Mouse (Mus musculus): ENCODE measurements around the gene Mgp.

- TF ChIP-seq CTCF (IDR thresholded peaks at IDR 0.05; ENCODE audit: borderline replicate concordance, extremely low read depth, insufficient read depth, insufficient read length) (no peak), POLR2A (IDR thresholded peaks at IDR 0.05; ENCODE audit: borderline replicate concordance, extremely low read depth, insufficient read depth, insufficient read length, poor library complexity, severe bottlenecking) (no peak)
Measured at GRCm38 (mm10) chr6:136912751-136913265, 37.2 kb upstream of the Mgp start.

Data from brain, embryonic 14.5 days (tissue).